Mouse (Mus musculus) liver, adult 2 months (tissue): ENCODE data around the gene Cyp2d11.

Source experiments
- CTCF ChIP-seq: fragments of 200-500 bp; IDR thresholded peaks from 2 replicates; pipeline ENCODE4 v1.5.1; 2011; ENCODE audit warnings: low read depth, low read length, control low read depth
- POLR2A ChIP-seq: fragments of 200-500 bp; IDR thresholded peaks from 2 replicates; pipeline ENCODE4 v1.6.1; 2011; ENCODE audit warnings: low read length, control low read depth; ENCODE audit not compliant: insufficient read depth; ENCODE audit errors: extremely low read depth

DNA sequence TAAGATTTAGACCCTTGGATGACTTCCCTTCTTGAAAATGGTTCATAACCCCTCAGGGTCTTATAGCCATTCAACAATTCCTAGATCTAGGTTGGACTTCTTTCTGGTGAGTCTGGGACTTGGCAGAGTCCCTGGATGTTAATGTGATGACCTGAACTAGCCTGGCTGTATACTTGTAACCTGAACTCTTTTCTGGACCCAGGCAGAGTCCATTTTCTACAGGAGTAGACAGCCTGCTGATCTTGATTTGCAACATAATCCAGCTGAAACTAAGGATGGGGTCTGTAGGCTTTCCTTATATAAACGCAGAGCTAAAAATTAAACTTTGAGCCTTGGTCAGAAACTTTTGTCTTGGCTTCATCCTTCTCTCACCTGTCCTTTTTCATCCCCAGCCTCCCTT lies 24.8 kb upstream of the Cyp2d11 start:
- TF ChIP-seq CTCF: no peak
- no peak for TF ChIP-seq POLR2A
